Mouse (Mus musculus) cerebellum, postnatal 10 days (tissue): Measurements from ENCODE around the gene Klk6.
A peak's percentile ranks its signal among the peaks of the same experiment; 100 is the strongest.

Experiments
- DNase-seq, 2 experiments: peaks; one replicate each; pipeline ENCODE4 v3.0.0; 2021; ENCODE audit warnings: mixed read lengths in 2 of 2

The Klk6 gene

DNA sequence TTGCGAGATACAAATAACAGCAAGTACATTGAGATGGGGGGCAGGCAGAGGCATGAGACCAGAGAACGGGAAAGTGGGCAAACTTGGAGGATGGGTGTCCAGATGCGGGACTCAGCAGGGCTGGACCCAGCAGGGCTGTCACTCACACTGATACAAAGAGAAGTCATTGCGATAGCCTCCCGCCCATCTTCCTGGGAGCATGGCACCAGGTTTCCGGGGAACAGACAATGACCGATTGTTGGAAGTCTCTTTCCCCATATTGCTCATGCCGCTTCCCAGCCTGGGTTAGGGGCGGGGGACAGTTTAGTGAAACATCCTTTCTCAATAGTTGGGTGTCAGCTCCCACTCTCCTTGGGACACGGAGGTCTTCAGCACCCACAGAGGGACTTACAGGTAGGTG is at the start of gene Klk6:
Gene Klk6, plus strand, starts transcription at position 301 of the 400 bp plus-strand sequence.
- no peak for DNase-seq

DNA sequence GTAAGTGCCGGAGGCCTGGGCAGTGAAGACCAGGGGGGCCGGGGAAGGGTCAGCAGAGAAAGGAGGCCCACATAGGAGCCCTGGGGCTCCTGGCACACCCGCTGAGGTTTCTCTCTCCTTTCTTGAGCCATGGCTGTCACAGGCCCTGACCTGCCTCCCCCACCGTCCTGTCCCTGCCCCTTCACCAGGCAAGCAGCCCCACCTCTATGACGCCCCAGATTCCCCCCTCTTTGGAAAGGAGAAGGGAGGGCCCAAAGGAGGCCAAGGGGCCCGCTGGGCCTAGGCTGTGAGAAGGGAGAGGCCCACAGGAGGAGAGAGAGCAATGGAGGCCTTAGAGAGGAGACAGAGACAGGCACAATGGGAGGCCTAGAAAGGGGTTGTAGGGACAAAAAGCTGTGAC is 49.5 kb upstream of the Klk6 start:
- no peak for DNase-seq

DNA sequence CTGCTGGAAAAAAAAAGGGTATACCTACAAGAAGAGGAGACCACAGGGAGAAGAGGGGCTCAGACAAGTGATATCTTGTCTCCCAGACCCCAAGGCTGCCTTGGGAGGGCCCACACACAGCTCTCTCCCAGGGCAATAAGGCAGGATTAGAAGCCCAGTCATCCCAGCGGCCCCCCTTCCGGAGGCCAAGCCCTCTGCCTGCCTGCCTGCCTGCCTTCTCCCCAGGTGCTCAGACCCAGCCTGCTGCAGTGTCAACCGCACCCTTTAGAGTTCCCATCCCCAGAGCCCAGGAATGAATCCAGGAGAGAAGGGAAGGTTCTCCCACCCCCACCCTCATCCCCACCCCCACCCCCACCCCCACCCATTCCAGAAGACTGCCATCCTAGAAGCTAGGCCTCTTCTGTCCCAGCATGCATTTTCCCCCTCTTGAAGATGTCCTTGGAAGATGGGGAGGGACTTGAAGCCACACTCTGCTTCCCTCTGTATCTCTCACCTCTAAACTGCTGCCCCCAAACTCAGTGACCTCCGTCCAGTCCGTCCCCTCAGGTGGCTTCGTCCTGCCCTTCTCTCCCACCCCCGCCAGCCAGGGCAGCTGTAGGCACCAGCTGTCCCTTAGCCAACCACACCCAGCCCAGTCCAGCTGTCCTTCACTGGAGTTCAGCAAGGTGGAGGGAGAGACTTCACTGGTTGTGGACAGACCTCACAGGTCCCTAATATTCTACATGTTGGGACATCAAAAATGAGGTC is 48.8 kb upstream of the Klk6 start:
- DNase-seq: no peak

DNA sequence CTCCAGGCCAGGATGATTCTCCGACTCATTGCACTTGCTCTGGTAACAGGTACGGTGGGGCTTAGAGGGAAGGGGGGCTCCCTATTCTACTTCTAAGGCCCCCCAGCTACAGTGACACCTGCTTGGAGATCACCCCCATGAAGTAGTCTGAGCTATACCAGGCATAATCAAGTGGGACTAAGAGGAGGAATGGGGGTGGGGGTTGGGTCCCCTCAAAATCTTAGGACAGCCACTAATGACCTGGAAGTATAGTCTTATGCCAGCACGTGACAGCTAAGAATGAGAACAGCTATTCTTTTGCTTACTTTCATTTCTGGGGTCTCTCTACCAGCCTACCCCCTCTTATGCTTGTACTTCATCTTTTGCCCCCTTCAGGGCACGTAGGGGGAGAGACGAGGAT is 47.8 kb upstream of the Klk6 start:
- DNase-seq: no peak

DNA sequence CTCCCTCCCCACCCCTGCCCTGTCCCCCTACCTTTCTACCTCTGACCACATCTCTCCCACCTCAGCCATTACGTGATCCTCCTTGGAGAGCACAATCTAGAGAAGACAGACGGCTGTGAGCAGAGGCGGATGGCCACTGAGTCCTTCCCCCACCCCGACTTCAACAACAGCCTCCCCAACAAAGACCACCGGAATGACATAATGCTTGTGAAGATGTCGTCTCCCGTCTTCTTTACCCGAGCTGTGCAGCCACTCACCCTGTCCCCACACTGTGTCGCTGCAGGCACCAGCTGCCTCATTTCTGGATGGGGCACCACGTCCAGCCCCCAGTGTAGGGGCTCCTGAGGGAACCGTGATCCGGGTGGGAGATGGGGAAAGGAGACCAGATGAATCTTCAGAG is 46.9 kb upstream of the Klk6 start:
- DNase-seq: no peak

DNA sequence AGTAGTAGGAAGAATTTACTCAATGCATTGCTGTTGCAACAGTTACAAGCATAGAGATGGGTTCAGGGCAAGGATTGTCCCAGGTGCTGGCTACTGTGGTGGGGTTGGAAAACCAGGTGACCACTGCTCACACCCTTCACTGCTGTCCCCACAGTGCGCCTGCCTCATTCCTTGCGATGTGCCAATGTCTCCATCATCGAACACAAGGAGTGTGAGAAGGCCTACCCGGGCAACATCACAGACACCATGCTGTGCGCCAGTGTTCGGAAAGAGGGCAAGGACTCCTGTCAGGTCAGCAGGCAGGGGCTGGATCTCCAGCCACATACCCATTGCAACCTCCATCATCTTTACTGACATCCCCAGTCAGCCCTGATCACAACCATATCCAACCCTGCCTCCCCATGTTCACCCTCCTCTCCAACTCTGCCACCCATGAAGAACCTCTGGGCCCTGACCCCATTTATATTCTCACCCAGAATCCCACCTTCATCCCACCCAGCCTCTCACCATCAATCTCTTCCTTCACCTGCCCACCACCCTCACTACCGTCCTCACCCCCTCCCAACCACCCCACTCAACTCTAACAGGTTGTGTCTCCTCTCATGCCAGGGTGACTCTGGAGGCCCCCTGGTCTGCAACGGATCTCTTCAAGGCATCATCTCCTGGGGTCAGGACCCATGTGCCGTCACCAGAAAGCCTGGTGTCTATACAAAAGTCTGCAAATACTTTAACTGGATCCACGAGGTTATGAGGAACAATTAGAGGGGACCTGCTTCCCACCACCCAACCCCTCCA is 45.9 kb upstream of the Klk6 start:
- DNase-seq: no peak

DNA sequence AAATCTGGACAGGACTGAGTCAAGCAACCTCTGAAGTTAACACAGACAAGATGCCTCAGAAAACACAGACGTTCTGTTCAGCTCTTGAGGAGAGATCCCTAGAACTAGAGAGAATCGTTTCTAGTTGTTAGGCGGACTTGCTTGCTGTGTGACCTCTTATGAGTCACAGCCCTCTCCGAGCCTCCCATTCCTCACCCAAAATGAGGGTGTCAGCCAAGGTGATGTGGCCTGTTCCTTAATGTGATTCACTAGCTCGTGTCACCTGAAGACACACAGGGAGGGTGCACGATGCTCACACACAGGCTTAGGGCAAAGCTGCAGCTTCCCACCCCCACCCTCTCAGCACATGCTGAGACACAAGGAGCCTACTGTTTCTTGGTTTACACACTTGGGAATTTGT is 44.1 kb upstream of the Klk6 start:
- DNase-seq: no peak

DNA sequence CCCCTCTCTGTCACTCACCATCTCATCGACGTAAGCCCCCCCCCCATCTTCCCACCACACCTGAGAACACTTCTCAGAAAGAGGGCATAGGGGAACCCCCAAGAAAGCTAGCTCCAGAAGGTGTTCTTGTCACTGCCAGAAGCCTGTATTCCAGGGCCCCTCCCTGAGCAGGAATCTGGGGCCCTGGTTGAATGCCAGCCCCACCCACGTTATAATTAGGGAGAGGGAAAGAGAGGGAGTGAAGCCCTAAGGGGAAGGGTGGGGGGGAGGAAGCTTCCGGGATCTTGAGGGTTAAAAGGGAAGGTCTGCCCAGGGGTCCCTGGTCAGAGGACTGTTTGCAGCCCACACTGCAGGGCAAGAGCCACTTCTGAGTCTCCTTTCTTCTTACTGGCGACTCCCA is 43.6 kb upstream of the Klk6 start, which contains the start of gene Klk10:
Gene Klk10, plus strand, starts transcription at position 290 of the 400 bp plus-strand sequence.
- DNase-seq: no peak

DNA sequence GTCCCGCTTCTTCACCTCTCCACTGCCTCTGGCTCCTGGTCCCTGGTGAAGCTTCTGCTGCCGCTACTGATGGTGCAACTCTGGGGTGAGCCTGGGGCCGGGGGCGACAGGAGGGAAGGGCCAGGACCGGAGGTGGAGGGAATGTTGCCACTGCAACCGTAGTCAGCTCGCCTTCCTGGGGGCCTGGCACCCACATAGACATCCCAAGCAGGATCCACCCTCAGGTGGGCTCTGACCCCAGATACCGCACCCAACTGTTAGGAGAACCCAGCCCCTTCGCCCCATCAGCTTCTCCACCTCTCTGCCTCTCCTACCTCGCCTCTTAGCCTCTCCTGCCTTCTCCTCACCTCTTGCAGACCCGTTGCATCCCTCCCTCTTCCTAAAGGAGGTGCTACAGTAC is 42.8 kb upstream of the Klk6 start:
- no peak for DNase-seq

DNA sequence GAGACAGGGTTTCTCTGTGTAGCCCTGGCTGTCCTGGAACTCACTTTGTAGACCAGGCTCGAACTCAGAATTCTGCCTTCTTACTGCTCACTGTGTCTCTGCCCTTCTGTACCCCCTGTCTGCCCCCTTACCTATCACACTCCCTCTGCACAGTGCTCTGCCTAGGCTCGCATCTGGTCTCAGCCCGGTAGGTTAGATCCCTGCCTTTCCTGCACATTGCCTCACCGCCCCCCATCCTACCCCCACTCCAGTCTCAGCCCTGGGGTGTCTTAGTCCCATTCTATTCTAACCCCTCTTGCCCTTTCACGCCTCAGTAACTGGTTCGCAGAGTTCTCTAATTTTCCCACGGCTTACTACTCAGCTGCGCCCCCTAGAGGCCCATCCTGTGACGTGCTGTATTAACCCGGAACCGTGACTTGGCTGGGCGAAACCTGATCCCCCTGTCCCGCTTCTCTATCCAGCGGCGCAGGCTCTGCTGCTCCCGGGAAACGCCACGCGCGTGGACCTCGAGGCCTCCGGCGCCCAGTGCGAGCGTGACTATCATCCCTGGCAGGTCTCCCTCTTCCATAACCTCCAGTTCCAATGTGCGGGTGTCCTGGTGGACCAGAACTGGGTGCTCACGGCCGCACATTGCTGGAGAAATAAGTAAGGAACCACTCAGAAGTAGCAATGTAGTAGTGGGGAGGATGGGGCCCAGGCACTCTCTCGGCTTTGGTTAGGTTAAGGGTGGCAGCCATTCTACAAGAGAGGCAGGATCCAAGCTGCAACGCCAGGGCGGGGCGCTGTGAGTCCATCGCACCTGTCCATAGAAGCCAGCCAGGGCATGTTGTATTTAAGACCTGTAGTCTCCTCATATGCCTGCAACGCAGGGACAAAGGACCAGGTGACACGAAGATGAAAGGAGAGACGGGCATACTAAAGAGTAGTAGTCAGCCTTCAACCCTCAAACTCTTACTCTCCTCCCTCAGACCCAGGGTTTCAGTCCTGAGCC is 41.7 kb upstream of the Klk6 start:
- DNase-seq: peak; percentile 79 to 83

DNA sequence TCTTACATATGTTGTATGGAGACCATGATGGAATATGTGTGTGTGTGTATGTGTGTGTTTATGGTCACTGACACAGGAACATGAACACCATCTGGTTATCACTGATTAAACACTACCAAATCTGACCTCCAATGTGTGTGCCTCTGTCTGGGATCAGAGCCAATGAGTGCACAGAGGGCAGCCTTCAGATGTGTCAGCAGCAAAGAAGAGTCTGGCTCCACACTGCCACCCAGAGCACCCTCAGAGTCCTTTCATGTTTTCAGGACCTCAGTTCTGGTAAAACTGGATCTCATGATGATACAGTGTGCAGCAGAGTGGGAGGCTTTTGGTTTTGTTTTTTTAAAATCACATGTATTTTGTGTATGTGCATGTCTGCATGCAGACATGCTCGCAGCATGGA is 39.0 kb upstream of the Klk6 start:
- DNase-seq: no peak

DNA sequence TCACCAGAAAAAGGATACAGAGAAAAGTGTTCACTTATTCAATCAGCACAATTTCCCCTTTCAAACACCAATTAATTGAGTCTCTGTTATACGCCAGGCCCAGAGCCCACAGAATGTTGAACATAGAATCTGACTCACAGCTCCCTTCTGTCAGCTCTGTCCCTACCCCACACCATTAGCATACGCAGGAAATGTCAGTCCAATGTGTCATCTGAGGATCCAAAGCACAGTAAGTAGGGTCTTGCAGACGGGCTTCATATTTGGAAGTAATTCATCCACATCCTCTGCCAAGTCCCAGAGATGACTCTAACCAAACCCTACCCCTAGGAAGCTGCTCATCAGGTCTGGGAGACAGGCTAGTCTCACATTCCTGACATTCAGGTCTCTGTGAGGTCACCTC is 36.2 kb upstream of the Klk6 start:
- DNase-seq: no peak

DNA sequence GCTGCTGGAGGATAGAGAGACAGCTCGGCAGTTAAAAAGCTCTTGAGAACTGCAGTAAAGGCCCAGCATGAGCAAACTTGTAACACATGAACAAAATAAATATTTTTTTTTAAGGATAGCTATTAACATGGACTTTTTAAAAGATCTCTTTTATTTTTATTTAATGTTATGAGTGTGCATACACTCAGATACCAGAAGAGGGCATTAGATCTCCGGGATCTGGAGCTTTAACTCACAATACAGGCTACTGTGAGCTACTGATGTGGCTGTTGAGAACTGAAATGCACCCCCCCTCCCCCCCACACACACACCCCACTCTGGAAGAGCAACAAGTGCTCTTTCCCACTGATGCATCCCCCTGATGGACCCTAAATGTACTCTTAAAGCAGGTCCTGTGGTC is 35.0 kb upstream of the Klk6 start:
- no peak for DNase-seq

DNA sequence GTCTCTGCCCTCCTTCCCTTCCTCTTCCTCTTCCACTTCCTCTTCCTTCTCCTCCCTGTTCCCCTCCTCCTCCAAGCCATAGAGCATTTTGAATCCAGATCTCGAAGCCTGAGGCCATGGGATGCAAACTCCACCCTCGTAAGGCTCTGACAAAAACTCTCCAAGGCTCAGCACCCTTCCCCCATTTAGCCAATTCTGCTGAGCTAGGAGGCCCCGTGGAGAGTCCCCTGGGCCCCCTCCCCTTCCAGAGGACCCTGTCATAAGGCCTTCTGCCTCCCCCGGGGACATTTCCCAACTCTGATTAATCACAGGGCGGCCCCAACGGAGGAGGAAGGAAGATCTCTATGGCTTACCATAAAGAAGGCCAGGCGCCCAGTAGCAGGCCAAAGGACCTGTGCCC is 32.7 kb upstream of the Klk6 start, which contains the start of gene Klk9:
Gene Klk9, plus strand, starts transcription at position 301 of the 400 bp plus-strand sequence.
- DNase-seq: no peak

DNA sequence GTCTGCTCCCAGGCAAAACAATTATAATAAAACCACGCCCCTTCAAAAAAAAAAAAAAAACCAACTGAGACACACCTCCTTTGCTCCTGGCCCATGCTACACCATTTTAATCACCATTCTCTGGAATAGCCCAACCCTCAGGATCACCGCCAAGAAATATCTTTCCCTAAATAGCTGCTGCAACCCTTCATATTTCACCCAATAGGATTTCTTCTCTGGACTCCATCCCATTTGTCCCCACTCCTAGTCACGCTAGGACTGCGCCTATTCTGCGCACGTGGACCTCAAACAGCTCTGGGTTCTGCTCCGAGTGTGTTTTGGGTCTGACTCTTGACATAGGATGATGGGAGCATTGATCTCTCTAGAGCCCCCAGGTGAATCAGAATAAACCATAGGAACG is 27.9 kb upstream of the Klk6 start:
- no peak for DNase-seq

DNA sequence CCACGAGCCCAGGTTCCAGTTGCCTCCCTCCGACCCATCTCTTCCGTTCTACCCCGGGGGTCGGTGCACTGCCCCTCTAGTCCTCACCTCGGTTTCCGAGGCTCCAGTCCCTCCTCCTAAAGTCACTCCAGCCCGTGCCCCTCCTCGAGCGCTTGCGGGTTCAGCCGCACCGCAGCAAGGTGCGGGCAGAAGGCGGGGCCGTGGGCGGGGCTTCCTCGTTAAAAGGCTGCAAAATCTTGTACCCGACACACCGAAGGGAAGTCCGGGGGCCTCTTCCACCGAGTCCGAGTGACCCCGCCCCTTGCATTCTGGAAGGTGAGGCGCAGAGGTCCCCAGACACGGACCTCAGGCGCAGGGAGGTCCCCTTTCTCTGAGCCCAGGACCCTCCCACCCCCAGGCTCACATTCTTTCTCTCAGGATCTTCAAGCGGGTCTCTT is 26.9 kb upstream of the Klk6 start, which contains the start of gene Klk8:
Gene Klk8, plus strand, starts transcription at position 245 of the 437 bp plus-strand sequence.
- DNase-seq: peak in 1 of 2 experiments; percentile 25

DNA sequence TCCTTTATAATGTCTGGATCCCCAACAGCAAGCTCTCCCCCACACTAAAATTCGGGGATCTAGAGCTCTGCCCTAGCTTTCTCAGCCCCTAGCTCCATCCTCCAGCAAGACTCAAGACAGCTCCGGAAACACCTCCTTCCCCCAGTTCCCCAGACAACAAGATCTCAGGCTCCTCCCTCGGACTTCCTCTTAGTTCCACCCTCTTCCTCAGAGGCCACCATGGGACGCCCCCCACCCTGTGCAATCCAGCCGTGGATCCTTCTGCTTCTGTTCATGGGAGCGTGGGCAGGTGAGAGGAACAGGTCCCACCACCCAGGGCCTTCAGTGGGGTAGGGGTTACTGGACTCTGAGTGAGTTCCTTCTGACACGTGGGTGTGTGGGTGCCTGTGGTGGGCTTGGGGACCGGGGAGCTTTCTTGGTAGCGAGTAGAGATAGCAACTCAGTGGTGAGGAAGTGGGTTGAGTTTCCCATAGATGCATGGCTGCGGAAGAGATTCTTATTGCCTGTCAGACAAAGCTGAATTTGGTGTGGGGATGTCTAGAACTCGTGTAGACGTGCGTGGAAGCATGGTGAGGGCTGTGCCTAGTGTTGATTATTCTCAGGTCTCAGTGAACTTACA is 26.3 kb upstream of the Klk6 start:
- no peak for DNase-seq

DNA sequence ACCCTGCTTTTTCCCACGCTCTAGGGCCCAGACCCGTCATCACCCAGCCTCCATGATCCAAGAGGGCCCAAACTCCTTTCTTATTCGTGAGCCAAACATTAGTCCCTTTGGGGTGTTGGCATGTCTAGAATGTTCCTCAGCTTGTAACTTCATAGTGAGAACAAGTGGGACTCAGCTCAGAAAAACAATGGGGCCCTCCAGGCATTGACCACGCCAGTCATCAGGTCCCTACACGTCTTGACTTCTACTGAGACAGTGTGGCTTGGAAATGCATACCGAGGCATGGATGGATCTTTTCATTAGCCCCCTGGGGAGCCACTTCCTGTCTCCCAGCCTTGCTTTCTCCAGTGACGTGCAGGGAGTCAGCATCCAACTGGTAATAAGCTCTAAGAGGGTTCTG is 24.4 kb upstream of the Klk6 start:
- DNase-seq: no peak

DNA sequence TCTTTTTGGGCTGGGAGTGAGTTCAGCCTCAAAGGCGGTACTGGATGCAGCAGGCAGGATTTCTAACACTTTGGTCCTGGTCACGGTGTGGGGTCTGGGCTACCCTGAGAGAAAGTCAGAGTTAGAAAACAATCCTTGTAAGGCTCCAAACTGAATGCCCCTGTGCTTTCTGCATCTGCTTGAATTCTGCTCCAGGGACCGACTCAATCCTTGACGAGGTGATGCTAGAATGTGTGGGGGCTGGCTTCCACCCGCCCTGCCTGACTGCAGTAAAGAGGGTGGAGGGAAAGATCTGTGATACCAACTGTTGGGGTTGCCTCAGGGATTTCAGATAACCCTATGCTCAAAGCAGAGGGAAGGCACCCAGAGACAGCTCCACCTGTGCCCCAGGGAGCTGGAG is 13.3 kb upstream of the Klk6 start, which contains the start of gene Klk7:
Gene Klk7, plus strand, starts transcription at position 301 of the 400 bp plus-strand sequence.
- DNase-seq: no peak

DNA sequence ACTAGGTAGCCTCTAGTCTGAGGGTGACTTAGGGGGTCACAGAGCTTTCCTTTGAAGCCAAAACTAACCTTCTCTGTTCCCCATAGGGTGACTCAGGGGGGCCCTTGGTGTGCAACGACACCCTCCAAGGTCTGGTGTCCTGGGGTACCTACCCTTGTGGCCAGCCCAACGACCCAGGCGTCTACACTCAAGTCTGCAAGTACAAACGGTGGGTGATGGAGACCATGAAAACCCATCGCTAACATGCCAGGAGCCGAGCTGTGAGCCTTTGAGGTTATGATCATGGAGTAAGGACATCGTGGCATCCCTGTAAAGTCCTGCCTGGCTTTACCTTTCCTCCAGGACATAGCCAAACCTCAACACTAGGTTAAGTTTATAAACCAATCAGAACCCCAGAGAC is 9.1 kb upstream of the Klk6 start:
- no peak for DNase-seq

DNA sequence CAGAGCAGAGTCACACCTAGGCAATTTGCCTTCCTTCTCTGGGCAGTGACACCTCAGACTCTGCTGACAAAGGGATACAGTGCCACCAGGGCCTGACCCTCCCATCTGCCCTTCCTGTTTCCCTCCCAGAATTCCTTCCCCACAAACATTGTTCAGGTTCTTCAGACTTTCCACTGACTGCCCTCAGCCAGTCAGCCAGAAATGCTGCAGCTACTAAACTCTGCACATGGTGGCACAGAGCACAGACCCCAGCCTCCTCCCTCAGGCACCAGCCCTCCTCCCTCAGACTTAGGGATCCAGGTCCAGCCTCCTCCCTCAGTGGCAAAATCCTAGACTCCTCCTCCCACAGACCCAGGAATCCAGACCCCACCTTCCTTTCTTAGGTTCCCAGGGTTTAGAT is 7.6 kb upstream of the Klk6 start:
- DNase-seq: no peak

DNA sequence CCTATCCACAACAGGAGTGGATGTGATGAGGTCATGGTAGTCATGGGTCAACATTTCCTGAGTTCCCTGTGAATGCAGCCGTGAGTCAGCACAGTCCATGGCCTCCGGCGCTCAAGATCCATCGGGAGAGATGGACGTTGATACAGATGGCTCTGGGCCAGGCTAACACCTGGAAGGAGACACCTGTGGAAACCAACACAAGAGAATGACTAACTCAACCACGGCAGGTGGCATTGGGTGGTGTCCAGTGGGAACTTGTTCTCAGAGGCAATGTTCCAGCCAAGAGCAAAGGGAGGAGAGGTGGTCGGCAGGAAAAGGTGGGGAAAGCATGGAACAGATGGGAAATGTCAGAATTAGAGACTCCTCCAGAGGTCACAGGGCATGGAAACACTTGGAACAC is 2.7 kb upstream of the Klk6 start:
- DNase-seq: no peak
